Mouse (Mus musculus) CH12.LX (cell line): ENCODE data around the gene Taf1c. TPM values are rescaled to one million over a fixed set of nuclear protein-coding genes. Genes with fewer than 3 reads are reported as not detected.

Experiments used
- DNase-seq: peaks from one replicate; pipeline ENCODE4 v3.0.0-alpha.2; 2013; ENCODE audit errors: extremely low read depth
- H3K27ac ChIP-seq: 2 replicates; pipeline ENCODE4 v1.5.1; 2012; ENCODE audit warnings: low read depth, mild to moderate bottlenecking, control low read depth, moderate library complexity; ENCODE audit not compliant: insufficient read depth
- H3K27me3 ChIP-seq: replicated peaks from 2 replicates; pipeline ENCODE3; 2012; ENCODE audit warnings: inconsistent platforms
- H3K36me3 ChIP-seq, 2 experiments: replicated peaks in 1 of 2; 2 replicates each; pipeline versions ENCODE3 to v1.6.1; 2012; ENCODE audit warnings: inconsistent platforms in 1 of 2, low read length in 1 of 2, mild to moderate bottlenecking in 1 of 2, mixed read lengths in 1 of 2, moderate library complexity in 1 of 2; ENCODE audit not compliant: control insufficient read depth in 1 of 2, insufficient read depth in 1 of 2
- H3K4me1 ChIP-seq, 2 experiments: 2 replicates each; pipeline ENCODE4 v1.6.1; 2012; ENCODE audit warnings: inconsistent platforms in 1 of 2, moderate library complexity in 1 of 2; ENCODE audit not compliant: insufficient read depth in 2 of 2, control insufficient read depth in 1 of 2
- H3K4me2 ChIP-seq: 2 replicates; pipeline ENCODE4 v1.6.1; 2012; ENCODE audit warnings: low read depth, mild to moderate bottlenecking, control low read depth; ENCODE audit not compliant: poor library complexity, insufficient read depth, severe bottlenecking
- H3K4me3 ChIP-seq, 3 experiments: fragments of 150-350 bp in 1 of 3; sonication (generic) in 1 of 3; replicated peaks in 1 of 3; 2 replicates each; pipeline versions ENCODE3 to v1.5.1; 2011 to 2012; ENCODE audit warnings: low read depth in 2 of 3, low read length in 2 of 3, mild to moderate bottlenecking in 2 of 3, moderate library complexity in 2 of 3, control low read depth in 1 of 3, improper control_type of control experiment in 1 of 3, inconsistent platforms in 1 of 3, mixed read lengths in 1 of 3; ENCODE audit not compliant: poor library complexity in 1 of 3
- H3K79me2 ChIP-seq: replicated peaks from 2 replicates; pipeline ENCODE4 v1.6.1; 2012; ENCODE audit warnings: mild to moderate bottlenecking, moderate library complexity; ENCODE audit not compliant: control insufficient read depth, poor library complexity, insufficient read depth, severe bottlenecking; ENCODE audit errors: extremely low read depth
- H3K9ac ChIP-seq: 2 replicates; pipeline ENCODE4 v1.6.1; 2012; ENCODE audit warnings: low read depth, mild to moderate bottlenecking, control low read depth, moderate library complexity; ENCODE audit not compliant: insufficient read depth
- H3K9me3 ChIP-seq: replicated peaks from 2 replicates; pipeline ENCODE3; 2012; ENCODE audit warnings: low read length, inconsistent platforms, mixed read lengths
- E2F4 ChIP-seq: IDR thresholded peaks from 2 replicates; pipeline ENCODE4 v1.6.1; 2011; ENCODE audit warnings: low read depth, low read length, improper control_type of control experiment; ENCODE audit not compliant: insufficient replicate concordance
- ELF1 ChIP-seq: IDR thresholded peaks from 2 replicates; pipeline ENCODE4 v1.6.1; 2014; ENCODE audit warnings: low read depth, mild to moderate bottlenecking, inconsistent platforms, low read length, improper control_type of control experiment
- GABPA ChIP-seq: IDR thresholded peaks from 2 replicates; pipeline ENCODE4 v1.6.1; 2012; ENCODE audit warnings: low read depth, low read length, improper control_type of control experiment, inconsistent platforms; ENCODE audit not compliant: insufficient replicate concordance
- IRF4 ChIP-seq: IDR thresholded peaks from 2 replicates; pipeline ENCODE4 v1.6.1; 2014; ENCODE audit warnings: low read depth, mild to moderate bottlenecking, inconsistent platforms, low read length, improper control_type of control experiment
- JUN ChIP-seq: IDR thresholded peaks from 2 replicates; pipeline ENCODE4 v1.6.1; 2011; ENCODE audit warnings: low read depth, mild to moderate bottlenecking, low read length, improper control_type of control experiment, moderate library complexity; ENCODE audit not compliant: insufficient read depth
- JUND ChIP-seq: conservative IDR thresholded peaks from 2 replicates; pipeline ENCODE4 v1.6.1; 2011; ENCODE audit warnings: low read depth, low read length, improper control_type of control experiment
- MAX ChIP-seq: IDR thresholded peaks from 2 replicates; pipeline ENCODE4 v1.6.1; 2011; ENCODE audit warnings: low read length, improper control_type of control experiment
- MXI1 ChIP-seq: IDR thresholded peaks from 2 replicates; pipeline ENCODE4 v1.6.1; 2011; ENCODE audit warnings: mild to moderate bottlenecking, low read depth, low read length, improper control_type of control experiment
- NELFE ChIP-seq: IDR thresholded peaks from 2 replicates; pipeline ENCODE4 v1.6.1; 2011; ENCODE audit warnings: low read depth, low read length, improper control_type of control experiment
- NRF1 ChIP-seq: IDR thresholded peaks from 2 replicates; pipeline ENCODE4 v1.6.1; 2014; ENCODE audit warnings: low read depth, mild to moderate bottlenecking, inconsistent platforms, low read length, improper control_type of control experiment, moderate library complexity
- PAX5 ChIP-seq: IDR thresholded peaks from 2 replicates; pipeline ENCODE4 v1.6.1; 2012; ENCODE audit warnings: low read length, inconsistent platforms, mixed read lengths
- POLR2A ChIP-seq: IDR thresholded peaks from 2 replicates; pipeline ENCODE4 v1.6.1; 2011; ENCODE audit warnings: low read depth, mild to moderate bottlenecking, improper control_type of control experiment, low read length
- RAD21 ChIP-seq: IDR thresholded peaks from 2 replicates; pipeline ENCODE4 v1.6.1; 2011; ENCODE audit warnings: low read depth, mild to moderate bottlenecking, low read length, improper control_type of control experiment, moderate library complexity
- SIN3A ChIP-seq: IDR thresholded peaks from 2 replicates; pipeline ENCODE4 v1.6.1; 2012; ENCODE audit warnings: low read length, improper control_type of control experiment, inconsistent platforms
- SMC3 ChIP-seq: IDR thresholded peaks from 2 replicates; pipeline ENCODE4 v1.6.1; 2011; ENCODE audit warnings: low read depth, low read length, improper control_type of control experiment
- TBP ChIP-seq: conservative IDR thresholded peaks from 2 replicates; pipeline ENCODE4 v1.6.1; 2011; ENCODE audit warnings: low read depth, low read length, improper control_type of control experiment
- USF1 ChIP-seq: IDR thresholded peaks from 2 replicates; pipeline ENCODE4 v1.6.1; 2014; ENCODE audit warnings: low read depth, mild to moderate bottlenecking, inconsistent platforms, low read length, improper control_type of control experiment
- USF2 ChIP-seq: conservative IDR thresholded peaks from 2 replicates; pipeline ENCODE4 v1.6.1; 2011; ENCODE audit warnings: low read depth, low read length, improper control_type of control experiment
- dilution Hi-C: fragments of 300-500 bp; cut with MboI; formaldehyde crosslinking; loops from 2 replicates; pipeline ENCODE4 v1.14.3; 2020; ENCODE audit warnings: low sequenced_read_pairs; ENCODE audit not compliant: extremely low pct_unique_long_range_greater_than_20kb, extremely low pct_ligation_motif_present
- in situ Hi-C: fragments of 300-500 bp; cut with MboI; formaldehyde crosslinking; loops from 3 replicates; pipeline ENCODE4 v1.14.3; 2019; ENCODE audit warnings: low sequenced_read_pairs, low pct_ligation_motif_present, low pct_unique_long_range_greater_than_20kb, mixed read lengths
- polyA plus RNA-seq: library from polyadenylated mRNA; unstranded; fragments of >175 nt; gene quantifications from 2 replicates; pipeline ENCODE4 v1.2.1, GENCODE M21; 2012; ENCODE audit warnings: low read depth; ENCODE audit not compliant: insufficient read length
- total RNA-seq, 2 experiments: library from RNA; depleted of rRNA; stranded (reverse); fragments of 300-350 nt in 1 of 2; fragments of >200 nt in 1 of 2; gene quantifications; 2 replicates each; pipeline ENCODE4 v1.2.3; 2012 to 2014

The Taf1c gene
- total and polyA plus RNA-seq, 3 experiments, result 11.0 to 14.9 (median 12.1) TPM

DNA sequence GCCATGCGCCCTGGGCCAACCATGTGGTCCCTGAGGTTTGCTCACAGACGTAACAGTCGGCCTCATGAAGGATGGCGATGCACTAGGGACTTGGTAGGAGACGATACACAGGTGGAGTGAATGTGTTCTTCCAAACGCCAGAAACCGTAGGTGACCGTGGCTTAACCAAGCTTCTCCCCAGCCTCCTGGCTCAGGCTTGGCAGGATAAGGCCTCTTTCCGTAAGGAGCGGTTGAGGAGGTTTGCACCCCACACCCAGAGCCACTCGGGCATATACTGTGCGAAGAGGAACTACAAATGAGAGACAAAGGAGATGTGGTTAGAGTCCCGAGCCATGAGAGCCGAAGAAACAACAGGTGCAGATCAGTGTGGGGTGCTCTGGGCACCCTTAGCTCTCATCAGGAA, 41.2 kb downstream of the Taf1c start:
- Histone ChIP-seq H3K4me3 (no peak overlapping the region), H3K4me1 (peaks cover 3 to 15% of the 10 kb centered on the region in 2 experiments; a peak in 3 of 4 replicates), H3K27me3 (no peaks in the 10 kb centered on the region), H3K36me3 (peaks cover 27 to 56% of the 10 kb centered on the region in 2 experiments), H3K9me3 (no peaks in the 10 kb centered on the region), H3K79me2 (no peaks in the 10 kb centered on the region), H3K4me2 (no peak overlapping the region), H3K27ac (no peak overlapping the region), H3K9ac (no peak overlapping the region)
- dilution Hi-C loops (no loop called here), in situ Hi-C loops (no loop called here)
- no peak for TF ChIP-seq JUND
- TF ChIP-seq GABPA, result no peak
- no peak for TF ChIP-seq IRF4
- no peak for TF ChIP-seq MXI1
- no peak for TF ChIP-seq TBP
- no peak for TF ChIP-seq JUN
- TF ChIP-seq NELFE, result no peak
- no peak for TF ChIP-seq RAD21
- TF ChIP-seq POLR2A, result no peak
- no peak for TF ChIP-seq SIN3A
- no peak for TF ChIP-seq ELF1
- TF ChIP-seq E2F4, result no peak
- no peak for TF ChIP-seq NRF1
- no peak for TF ChIP-seq USF2
- no peak for DNase-seq

DNA sequence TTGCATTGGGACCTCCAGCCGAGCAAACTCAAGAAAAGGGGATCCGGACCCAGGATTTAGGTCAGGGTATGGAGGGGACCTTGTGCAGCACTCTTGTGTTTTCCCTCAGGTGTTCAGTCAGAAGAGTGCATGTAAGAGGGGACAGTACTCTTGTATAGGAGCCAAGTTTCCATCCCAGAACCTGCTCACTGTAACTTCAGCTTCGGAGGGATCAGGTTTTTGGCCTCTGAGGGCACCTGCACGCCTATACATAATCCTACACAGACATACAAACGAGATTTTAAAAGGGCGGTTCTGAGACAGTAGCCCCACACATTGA, 45.7 kb downstream of the Taf1c start:
- in situ Hi-C loops (loop anchor here (5.0 kb wide), 1 partner anchor 43 kb away; no protein-coding TSS in a partner anchor), dilution Hi-C loops (no loop called here)
- Histone ChIP-seq H3K4me3 (peak overlapping the region in 1 of 3 experiments; percentile 76), H3K4me2 (peak overlapping the region; percentile 69), H3K27me3 (no peaks in the 10 kb centered on the region), H3K9ac (peak overlapping the region; percentile 79), H3K9me3 (no peaks in the 10 kb centered on the region), H3K4me1 (peaks cover 3 to 37% of the 10 kb centered on the region in 2 experiments; a peak in 3 of 4 replicates), H3K36me3 (peaks cover 17 to 47% of the 10 kb centered on the region in 2 experiments), H3K27ac (no peak overlapping the region), H3K79me2 (peaks cover 38% of the 10 kb centered on the region)
- DNase-seq, result no peak
- TF ChIP-seq MAX (no peak), SMC3 (no peak), USF1 (no peak), SIN3A (no peak), PAX5 (no peak), USF2 (no peak), ELF1 (no peak)
